Mouse (Mus musculus): ENCODE measurements around the gene Gpr179. TPM values are rescaled to one million over a fixed set of nuclear protein-coding genes. Genes with fewer than 3 reads are reported as not detected.

Gpr179 gene
- polyA plus RNA-seq, 1 experiment from 2014 or later, result 0.03 TPM

DNA sequence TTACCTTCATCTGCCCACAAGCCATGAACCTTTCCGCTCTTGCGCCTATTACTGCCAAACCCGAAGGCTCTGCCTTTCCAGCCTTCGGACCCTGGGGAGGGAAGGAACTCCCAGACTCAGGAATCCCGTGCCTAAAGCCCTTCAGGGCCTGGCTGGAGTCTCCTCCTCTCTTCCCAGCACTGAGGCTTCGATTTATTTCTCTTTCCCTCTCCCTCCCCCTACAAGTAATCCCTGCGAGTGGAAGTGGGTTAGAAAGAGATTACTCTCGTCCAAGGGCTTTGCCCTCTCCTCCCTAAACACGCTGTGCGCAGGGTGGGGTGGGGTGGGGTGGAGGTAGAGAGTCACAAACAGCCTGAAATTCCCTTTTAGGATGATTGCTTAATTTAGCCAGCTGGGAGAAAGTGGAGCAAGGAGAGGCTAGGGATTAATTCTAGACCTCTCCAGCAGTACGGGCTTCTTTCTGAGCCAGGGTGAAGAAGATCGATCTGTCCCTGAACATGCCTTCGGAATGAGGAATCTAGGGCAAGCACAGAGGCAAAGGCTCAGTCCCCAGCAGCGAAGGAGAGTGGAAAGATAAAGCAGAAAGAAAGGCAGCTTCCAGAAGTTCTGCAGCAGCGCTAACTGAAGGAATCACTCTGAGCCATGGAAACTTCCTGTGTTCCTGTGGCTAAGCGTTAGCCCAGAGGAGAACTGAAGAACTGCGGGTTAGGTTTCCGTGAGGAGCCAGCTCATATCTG, 40.8 kb downstream of the Gpr179 start:
- Histone ChIP-seq H3K4me1 (replicated peaks; ENCODE audit: control insufficient read depth, insufficient read depth, low read length) (peaks cover 5% of the 10 kb centered on the region; the same call in 1 of the 2 replicates), H3K27ac (ENCODE audit: low read depth, low read length) (peak overlapping the region; percentile 7; the same call in 1 of the 2 replicates), H3K27me3 (ENCODE audit: control insufficient read depth, insufficient read depth, low read length) (no peaks in the 10 kb centered on the region), H3K9me3 (ENCODE audit: control insufficient read depth, low read length) (no peaks in the 10 kb centered on the region), H3K36me3 (ENCODE audit: control insufficient read depth, insufficient read depth, low read length) (no peaks in the 10 kb centered on the region), H3K4me3 (ENCODE audit: low read depth, low read length) (peak overlapping the region; percentile 1; the same call in 1 of the 2 replicates), H3K9ac (ENCODE audit: low read length) (peak overlapping the region; percentile 13; the same call in 1 of the 2 replicates), H3K4me2 (ENCODE audit: low read depth, low read length, severe bottlenecking) (peak overlapping the region; percentile 58)
- no peak for ATAC-seq (replicated peaks; ENCODE audit: low FRiP score)
- WGBS, result 4% methylated on average over 18 of the region's 18 CpGs
- DNase-seq (ENCODE audit: low spot score), result peak; percentile 54

DNA sequence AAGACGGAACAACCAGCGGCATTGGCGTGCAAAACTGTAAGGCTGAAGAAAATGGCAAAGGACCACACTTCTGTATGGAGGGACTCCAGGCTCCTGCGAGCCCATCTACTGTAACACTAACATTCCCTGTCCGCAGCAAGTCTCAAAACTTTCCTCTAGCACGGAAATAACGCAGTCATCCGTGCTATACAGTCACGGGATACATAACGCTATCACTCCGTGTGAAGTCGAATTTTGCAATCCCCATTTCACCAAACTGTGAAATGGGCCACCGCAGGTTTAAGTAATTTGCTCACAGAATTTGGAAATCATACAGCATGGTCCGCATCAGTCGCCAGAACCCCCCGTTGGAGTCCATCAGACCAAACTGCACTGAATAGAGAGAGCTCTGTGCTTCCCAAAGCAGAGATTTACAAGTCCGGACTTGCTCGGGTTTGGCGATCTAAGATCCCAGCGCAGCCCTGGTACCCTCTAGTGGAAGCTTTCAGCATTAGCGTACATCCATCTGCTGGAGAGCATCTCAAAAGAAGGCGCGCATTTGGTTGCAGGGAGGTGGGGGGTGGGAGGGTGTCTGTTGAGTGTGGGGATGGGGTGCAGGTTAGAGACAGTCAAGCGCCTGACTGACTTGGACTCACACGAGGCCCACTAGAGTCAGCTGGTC, 41.8 kb downstream of the Gpr179 start:
- no peak overlapping the region for H3K27ac ChIP-seq (ENCODE audit: low read depth, low read length)
- WGBS, result 1% methylated on average over 25 of the region's 25 CpGs

DNA sequence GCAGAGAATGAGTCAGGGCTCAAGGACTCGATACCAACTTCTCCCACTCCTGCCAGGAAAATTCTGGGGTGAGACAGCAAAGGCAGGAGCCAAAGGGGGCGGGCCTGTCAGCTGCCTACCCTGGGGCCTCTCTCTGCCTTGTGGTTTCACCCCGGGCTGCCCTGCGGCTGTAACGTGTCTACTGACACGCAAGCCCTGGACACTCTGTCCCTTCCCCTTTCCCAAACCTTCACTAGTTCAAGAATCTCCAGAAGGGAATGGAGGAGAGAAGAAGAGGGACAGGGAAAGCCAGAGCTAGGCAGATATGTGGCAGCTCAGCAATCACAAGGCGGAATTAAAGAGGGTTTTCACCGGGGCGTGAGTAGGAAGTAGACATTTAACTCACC, 42.4 kb downstream of the Gpr179 start:
- H3K4me3 ChIP-seq (ENCODE audit: low read depth, low read length), result peak overlapping the region; percentile 31
- no peaks in the 10 kb centered on the region for H3K36me3 ChIP-seq (ENCODE audit: control insufficient read depth, insufficient read depth, low read length)
- H3K27me3 ChIP-seq (ENCODE audit: control insufficient read depth, insufficient read depth, low read length), result no peaks in the 10 kb centered on the region
- H3K9ac ChIP-seq (ENCODE audit: low read length), result peak overlapping the region; percentile 47
- DNase-seq (ENCODE audit: low spot score), result peak; percentile 67
- no peak for ATAC-seq (replicated peaks; ENCODE audit: low FRiP score)
- peaks cover 5% of the 10 kb centered on the region; the same call in 1 of the 2 replicates for H3K4me1 ChIP-seq (replicated peaks; ENCODE audit: control insufficient read depth, insufficient read depth, low read length)
- H3K9me3 ChIP-seq (ENCODE audit: control insufficient read depth, low read length), result no peaks in the 10 kb centered on the region
- H3K27ac ChIP-seq (ENCODE audit: low read depth, low read length), result no peak overlapping the region
- peak overlapping the region; percentile 58 for H3K4me2 ChIP-seq (ENCODE audit: low read depth, low read length, severe bottlenecking)
- 5% methylated on average over 9 of the region's 9 CpGs for WGBS

More for the DNA sequence above, 41.8 kb downstream of the Gpr179 start:
- Histone ChIP-seq H3K36me3 (ENCODE audit: control insufficient read depth, insufficient read depth, low read length) (no peaks in the 10 kb centered on the region), H3K27me3 (ENCODE audit: control insufficient read depth, insufficient read depth, low read length) (no peaks in the 10 kb centered on the region), H3K4me1 (replicated peaks; ENCODE audit: control insufficient read depth, insufficient read depth, low read length) (peaks cover 5% of the 10 kb centered on the region; the same call in 1 of the 2 replicates), H3K9me3 (ENCODE audit: control insufficient read depth, low read length) (no peaks in the 10 kb centered on the region), H3K9ac (ENCODE audit: low read length) (peak overlapping the region; percentile 47), H3K4me3 (ENCODE audit: low read depth, low read length) (peak overlapping the region; percentile 31), H3K4me2 (ENCODE audit: low read depth, low read length, severe bottlenecking) (peak overlapping the region; percentile 58)
- DNase-seq (ENCODE audit: low spot score) (peak; percentile 86), ATAC-seq (replicated peaks; ENCODE audit: low FRiP score) (peak; percentile 71)

DNA sequence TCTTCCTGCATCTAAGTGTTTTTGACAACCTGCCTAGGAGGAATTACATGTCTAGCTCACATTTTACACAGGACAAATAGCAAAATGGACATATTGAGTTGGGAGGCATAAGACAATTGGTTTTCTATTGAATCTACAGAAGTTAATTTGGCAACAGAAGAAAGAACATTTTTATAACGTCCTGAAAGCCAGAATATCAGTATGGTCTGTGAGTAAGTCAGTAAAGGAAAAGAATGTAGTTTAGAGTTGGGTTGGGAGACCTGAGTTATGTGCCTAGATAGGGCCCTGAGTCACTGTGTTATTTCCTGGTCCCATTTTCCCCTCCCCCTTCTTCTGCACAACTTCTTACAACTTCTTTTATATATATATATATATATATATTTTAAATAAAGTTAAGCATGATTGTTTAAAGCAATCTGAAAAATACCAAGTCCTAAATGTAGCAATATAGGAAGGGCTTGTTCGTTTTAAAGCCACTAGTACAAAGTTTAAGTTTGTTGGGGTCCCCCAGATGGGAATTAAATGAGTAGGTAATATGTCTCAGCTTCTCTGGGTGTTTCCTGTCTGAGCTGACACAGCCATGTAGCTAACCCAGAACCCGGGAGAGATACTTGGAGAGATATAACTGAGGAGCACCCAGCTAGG, 42.9 kb downstream of the Gpr179 start:
- Histone ChIP-seq H3K4me1 (replicated peaks; ENCODE audit: control insufficient read depth, insufficient read depth, low read length) (peaks cover 5% of the 10 kb centered on the region; the same call in 1 of the 2 replicates), H3K4me2 (ENCODE audit: low read depth, low read length, severe bottlenecking) (peak overlapping the region; percentile 58; the same call in 1 of the 2 replicates), H3K27me3 (ENCODE audit: control insufficient read depth, insufficient read depth, low read length) (no peaks in the 10 kb centered on the region), H3K4me3 (ENCODE audit: low read depth, low read length) (no peak overlapping the region), H3K27ac (ENCODE audit: low read depth, low read length) (no peak overlapping the region), H3K36me3 (ENCODE audit: control insufficient read depth, insufficient read depth, low read length) (no peaks in the 10 kb centered on the region), H3K9ac (ENCODE audit: low read length) (peak overlapping the region; percentile 47), H3K9me3 (ENCODE audit: control insufficient read depth, low read length) (no peaks in the 10 kb centered on the region)
- 55% methylated on average over 3 of the region's 3 CpGs for WGBS
- DNase-seq (ENCODE audit: low spot score) (no peak), ATAC-seq (replicated peaks; ENCODE audit: low FRiP score) (no peak)

DNA sequence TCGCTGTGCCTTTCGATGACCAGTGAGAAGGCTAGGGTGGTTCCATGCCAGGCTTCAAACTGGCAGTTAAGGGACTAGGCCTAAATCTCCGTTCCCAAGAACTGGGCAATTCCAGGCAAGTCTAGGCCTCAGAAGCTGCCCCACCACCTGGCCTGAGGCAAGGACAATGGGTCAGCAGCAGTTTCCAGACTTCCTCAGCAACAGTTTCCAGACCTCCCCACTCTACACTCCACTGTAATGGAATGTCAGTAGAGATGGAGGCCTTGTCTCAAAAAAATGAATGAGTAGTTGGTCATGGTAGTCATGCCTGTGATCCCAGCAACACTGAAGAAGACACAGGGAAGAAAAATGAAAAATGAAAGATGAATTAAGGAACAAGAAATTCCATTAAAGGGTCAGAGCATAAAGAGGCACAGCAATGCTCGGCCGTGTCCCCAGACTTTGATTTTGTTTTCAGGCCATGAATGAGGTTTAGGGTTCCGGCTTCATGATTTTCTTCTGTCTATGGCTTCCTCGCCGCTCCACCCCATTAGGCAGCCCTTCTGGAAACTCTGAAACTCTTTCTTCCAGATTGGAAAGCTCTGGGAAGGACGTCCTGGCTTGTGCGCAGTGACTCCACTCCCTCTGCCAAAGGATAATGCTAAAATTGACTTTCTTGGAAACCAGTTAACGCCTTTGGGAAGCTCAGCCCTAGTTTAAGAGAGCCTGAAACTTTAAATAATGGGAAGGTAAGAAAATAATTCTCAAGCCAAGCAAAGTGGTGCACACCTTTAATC, 44.4 kb downstream of the Gpr179 start:
- H3K9ac ChIP-seq (ENCODE audit: low read length), result no peak overlapping the region
- no peaks in the 10 kb centered on the region for H3K27me3 ChIP-seq (ENCODE audit: control insufficient read depth, insufficient read depth, low read length)
- ATAC-seq (replicated peaks; ENCODE audit: low FRiP score) (no peak), DNase-seq (ENCODE audit: low spot score) (no peak)
- peaks cover 5% of the 10 kb centered on the region; the same call in 1 of the 2 replicates for H3K4me1 ChIP-seq (replicated peaks; ENCODE audit: control insufficient read depth, insufficient read depth, low read length)
- H3K27ac ChIP-seq (ENCODE audit: low read depth, low read length), result no peak overlapping the region
- H3K36me3 ChIP-seq (ENCODE audit: control insufficient read depth, insufficient read depth, low read length), result no peaks in the 10 kb centered on the region
- H3K4me2 ChIP-seq (ENCODE audit: low read depth, low read length, severe bottlenecking), result no peak overlapping the region
- WGBS, result 94% methylated on average over 11 of the region's 11 CpGs
- no peaks in the 10 kb centered on the region for H3K9me3 ChIP-seq (ENCODE audit: control insufficient read depth, low read length)
- no peak overlapping the region for H3K4me3 ChIP-seq (ENCODE audit: low read depth, low read length)

DNA sequence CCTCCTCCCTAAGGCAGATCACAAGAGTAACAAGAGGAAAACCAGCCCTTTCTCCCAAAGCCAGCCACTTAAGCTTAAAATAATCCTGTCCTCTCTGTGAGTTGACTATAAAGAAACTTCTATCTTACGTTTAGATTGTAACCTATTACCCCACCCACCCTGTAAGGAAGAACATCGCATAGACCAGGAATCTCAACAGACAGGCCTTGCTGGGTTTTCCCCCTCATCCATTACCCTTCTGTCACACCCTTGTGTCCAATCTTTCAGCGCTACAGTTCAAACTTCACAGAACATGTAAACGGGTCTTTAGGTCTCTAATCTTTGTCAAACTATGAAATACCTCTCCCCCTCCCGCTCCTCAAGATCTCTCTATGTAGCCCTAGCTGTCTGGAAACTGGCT, 47.2 kb downstream of the Gpr179 start:
- no peak overlapping the region for H3K4me3 ChIP-seq (ENCODE audit: low read depth, low read length)
- 0 out of 2 replicates have a peak, but pooled peaks cover 5% of the 10 kb centered on the region for H3K4me1 ChIP-seq (replicated peaks; ENCODE audit: control insufficient read depth, insufficient read depth, low read length)
- H3K4me2 ChIP-seq (ENCODE audit: low read depth, low read length, severe bottlenecking), result no peak overlapping the region
- ATAC-seq (replicated peaks; ENCODE audit: low FRiP score) (no peak), DNase-seq (ENCODE audit: low spot score) (no peak)
- no peak overlapping the region for H3K27ac ChIP-seq (ENCODE audit: low read depth, low read length)
- WGBS, result 91% methylated on average over 5 of the region's 5 CpGs
- no peaks in the 10 kb centered on the region for H3K9me3 ChIP-seq (ENCODE audit: control insufficient read depth, low read length)
- no peaks in the 10 kb centered on the region for H3K36me3 ChIP-seq (ENCODE audit: control insufficient read depth, insufficient read depth, low read length)
- no peak overlapping the region for H3K9ac ChIP-seq (ENCODE audit: low read length)
- no peaks in the 10 kb centered on the region for H3K27me3 ChIP-seq (ENCODE audit: control insufficient read depth, insufficient read depth, low read length)

DNA sequence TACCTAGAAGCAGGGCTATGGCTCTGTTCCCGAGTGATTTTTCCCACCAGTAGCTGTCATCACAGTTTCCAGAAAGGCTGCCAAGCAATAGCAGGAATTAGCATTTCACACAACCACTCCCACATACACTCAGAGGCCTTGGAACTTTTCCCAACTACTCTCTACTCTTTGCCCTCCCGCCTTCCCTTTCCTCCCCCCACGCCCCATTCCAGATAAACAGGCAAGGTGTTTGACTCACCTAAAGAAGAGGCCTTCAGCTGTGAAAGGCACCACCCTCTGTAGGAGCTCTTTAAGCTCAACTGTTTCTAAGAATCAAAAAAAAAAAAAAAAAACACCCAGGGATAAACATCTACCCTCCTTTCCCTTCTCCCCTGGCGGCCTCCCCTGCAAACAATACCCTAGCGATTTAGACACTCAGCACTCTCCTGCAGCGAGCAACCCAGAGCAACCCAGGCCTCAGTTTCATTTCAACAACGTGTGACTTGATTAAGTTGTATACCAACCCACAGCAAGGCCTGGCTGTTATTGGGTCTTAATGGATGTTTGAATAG, 49.6 kb downstream of the Gpr179 start:
- no peaks in the 10 kb centered on the region for H3K4me1 ChIP-seq (replicated peaks; ENCODE audit: control insufficient read depth, insufficient read depth, low read length)
- H3K4me2 ChIP-seq (ENCODE audit: low read depth, low read length, severe bottlenecking), result no peak overlapping the region
- H3K9me3 ChIP-seq (ENCODE audit: control insufficient read depth, low read length), result no peaks in the 10 kb centered on the region
- WGBS, result 36% methylated on average over 7 of the region's 7 CpGs
- no peak overlapping the region for H3K27ac ChIP-seq (ENCODE audit: low read depth, low read length)
- H3K36me3 ChIP-seq (ENCODE audit: control insufficient read depth, insufficient read depth, low read length), result no peaks in the 10 kb centered on the region
- H3K9ac ChIP-seq (ENCODE audit: low read length), result no peak overlapping the region
- H3K27me3 ChIP-seq (ENCODE audit: control insufficient read depth, insufficient read depth, low read length), result no peaks in the 10 kb centered on the region
- no peak for ATAC-seq (replicated peaks; ENCODE audit: low FRiP score)
- H3K4me3 ChIP-seq (ENCODE audit: low read depth, low read length), result no peak overlapping the region
- no peak for DNase-seq (ENCODE audit: low spot score)

DNA sequence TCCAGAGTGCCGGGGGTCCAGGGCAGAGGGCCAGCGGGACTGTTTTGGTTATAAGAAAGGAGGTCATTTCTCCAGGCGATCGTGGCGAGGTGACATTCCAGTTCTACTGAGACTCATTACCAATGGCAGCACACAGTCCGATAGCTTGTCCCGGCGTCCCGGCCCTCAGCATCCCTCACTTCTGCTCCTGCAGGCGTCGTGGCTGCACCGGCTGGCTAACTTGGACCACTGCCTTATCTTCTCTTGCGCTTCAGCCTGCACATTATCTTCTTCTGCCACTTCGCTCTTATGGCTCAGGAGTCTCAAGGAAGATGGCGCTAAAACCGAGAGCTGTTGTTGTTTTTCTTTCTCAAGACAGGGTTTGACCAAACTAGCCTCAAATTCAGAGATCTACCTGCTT, 50.5 kb downstream of the Gpr179 start:
- ATAC-seq (replicated peaks; ENCODE audit: low FRiP score) (no peak), DNase-seq (ENCODE audit: low spot score) (no peak)
- H3K4me2 ChIP-seq (ENCODE audit: low read depth, low read length, severe bottlenecking), result no peak overlapping the region
- H3K9me3 ChIP-seq (ENCODE audit: control insufficient read depth, low read length), result no peaks in the 10 kb centered on the region
- H3K4me1 ChIP-seq (replicated peaks; ENCODE audit: control insufficient read depth, insufficient read depth, low read length), result no peaks in the 10 kb centered on the region
- H3K36me3 ChIP-seq (ENCODE audit: control insufficient read depth, insufficient read depth, low read length), result no peaks in the 10 kb centered on the region
- no peak overlapping the region for H3K4me3 ChIP-seq (ENCODE audit: low read depth, low read length)
- WGBS, result 95% methylated on average over 16 of the region's 16 CpGs
- no peak overlapping the region for H3K9ac ChIP-seq (ENCODE audit: low read length)
- H3K27ac ChIP-seq (ENCODE audit: low read depth, low read length), result no peak overlapping the region
- H3K27me3 ChIP-seq (ENCODE audit: control insufficient read depth, insufficient read depth, low read length), result no peaks in the 10 kb centered on the region

All from forebrain, embryonic 11.5 days (tissue).